Mouse (Mus musculus) midbrain, embryonic 14.5 days (tissue): Measurements from ENCODE around the gene Tmem200a. TPM values are rescaled to one million over a fixed set of nuclear protein-coding genes. Genes with fewer than 3 reads are reported as not detected.

Experiments used
- ATAC-seq: fragments of 200-750 bp; cut with Nextera tagmentation; 2 replicates; pipeline ENCODE4 v1.8.0; 2017; ENCODE audit warnings: moderate number of reproducible peaks, moderate library complexity; ENCODE audit not compliant: low FRiP score, low TSS enrichment
- DNase-seq: peaks from one replicate; pipeline ENCODE4 v3.0.0-alpha.2; 2015
- H3K27ac ChIP-seq: fragments of 300-500 bp; sonication (generic); replicated peaks from 2 replicates; pipeline ENCODE4 v1.5.1; 2014; ENCODE audit warnings: mild to moderate bottlenecking, low read depth, low read length, moderate library complexity
- H3K27me3 ChIP-seq: fragments of 300-500 bp; sonication (generic); 2 replicates; pipeline ENCODE4 v1.6.1; 2014; ENCODE audit warnings: low read length, control low read depth, mixed read lengths; ENCODE audit not compliant: control insufficient read depth, insufficient read depth
- H3K36me3 ChIP-seq: fragments of 300-500 bp; sonication (generic); 2 replicates; pipeline ENCODE4 v1.6.1; 2014; ENCODE audit warnings: low read length, control low read depth; ENCODE audit not compliant: control insufficient read depth, insufficient read depth
- H3K4me1 ChIP-seq: fragments of 300-500 bp; sonication (generic); 2 replicates; pipeline ENCODE4 v1.6.1; 2014; ENCODE audit warnings: mild to moderate bottlenecking, antibody characterized with exemption, low read length, control low read depth; ENCODE audit not compliant: control insufficient read depth, insufficient read depth
- H3K4me2 ChIP-seq: fragments of 300-500 bp; sonication (generic); 2 replicates; pipeline ENCODE4 v1.6.1; 2014; ENCODE audit warnings: mild to moderate bottlenecking, low read length, moderate library complexity
- H3K4me3 ChIP-seq: fragments of 300-500 bp; sonication (generic); replicated peaks from 2 replicates; pipeline ENCODE4 v1.5.1; 2014; ENCODE audit warnings: low read depth, low read length
- H3K9ac ChIP-seq: fragments of 300-500 bp; sonication (generic); replicated peaks from 2 replicates; pipeline ENCODE4 v1.6.1; 2014; ENCODE audit warnings: mild to moderate bottlenecking, low read length, moderate library complexity
- H3K9me3 ChIP-seq: fragments of 300-500 bp; sonication (generic); 2 replicates; pipeline ENCODE4 v1.6.1; 2016; ENCODE audit warnings: low read length, control low read depth, mixed read lengths; ENCODE audit not compliant: control insufficient read depth
- WGBS: fragments of 180-500 bp; shearing (Covaris S2); extraction: QIAGEN DNeasy Blood & Tissue Kit; methylation state at CpG from one replicate; pipeline ENCODE4 v1.1.7; 2014; 5-methylcytosine and 5-hydroxymethylcytosine counted together
- polyA plus RNA-seq: library from polyadenylated mRNA; unstranded; fragments of >200 nt; fragmentation: Nextera tagmentation; extraction: Ambion mirVana; gene quantifications from 2 replicates; pipeline ENCODE4 v1.2.1, GENCODE M21; 2014

Gene Tmem200a
- polyA plus RNA-seq, 1 experiment from 2014 or later: 37.7 TPM

DNA sequence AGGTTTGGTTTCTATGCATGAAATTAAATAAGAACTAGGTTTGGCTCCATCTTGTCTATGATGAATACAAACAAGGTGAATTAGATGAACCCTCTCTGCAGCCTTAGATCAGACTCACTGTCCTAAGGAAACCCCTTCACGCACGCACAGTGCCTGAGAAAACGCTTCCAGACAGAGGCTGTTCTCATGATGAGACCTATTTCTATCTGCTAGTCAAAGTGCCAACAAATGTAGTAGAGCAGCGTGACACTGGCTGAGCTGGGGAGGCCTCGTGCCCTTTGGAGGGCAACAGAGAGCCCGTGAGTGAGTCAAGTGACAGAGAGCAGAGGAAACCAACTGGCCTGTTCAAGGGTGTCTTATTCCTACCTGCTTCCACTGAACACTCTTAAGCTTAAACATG lies 73.4 kb downstream of the Tmem200a start:
- Histone ChIP-seq H3K4me3 (no peak overlapping the region), H3K27me3 (no peaks in the 10 kb centered on the region), H3K27ac (no peak overlapping the region), H3K9me3 (no peaks in the 10 kb centered on the region), H3K9ac (no peak overlapping the region), H3K4me2 (no peak overlapping the region), H3K4me1 (no peaks in the 10 kb centered on the region), H3K36me3 (no peaks in the 10 kb centered on the region)
- DNase-seq (no peak), ATAC-seq (no peak)
- WGBS: 88% methylated on average over 6 of the region's 6 CpGs

DNA sequence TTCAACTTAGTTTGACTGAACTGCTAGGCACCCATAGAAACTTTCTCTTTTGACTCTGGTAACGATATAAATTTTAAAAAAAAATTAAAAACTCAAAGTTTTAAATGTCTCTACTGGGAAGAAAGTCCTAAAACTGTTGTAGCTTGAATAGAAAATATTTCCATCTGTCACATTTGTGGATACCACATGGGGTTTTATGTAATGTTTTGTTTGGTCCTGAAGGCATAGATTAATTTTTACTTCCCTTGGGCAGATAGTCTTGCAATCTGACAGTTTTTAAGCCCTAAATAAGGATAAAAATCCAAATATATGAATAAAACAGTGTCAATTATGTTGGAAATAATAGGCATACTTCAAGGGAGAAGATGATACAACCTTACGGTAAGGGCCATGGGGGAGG lies 78.0 kb downstream of the Tmem200a start:
- H3K36me3 ChIP-seq: no peaks in the 10 kb centered on the region
- H3K27me3 ChIP-seq: no peaks in the 10 kb centered on the region
- H3K4me2 ChIP-seq: no peak overlapping the region
- H3K27ac ChIP-seq: no peak overlapping the region
- no peak overlapping the region for H3K9ac ChIP-seq
- ATAC-seq: no peak
- 96% methylated on average over 2 of the region's 2 CpGs for WGBS
- no peaks in the 10 kb centered on the region for H3K9me3 ChIP-seq
- DNase-seq: no peak
- H3K4me1 ChIP-seq: no peaks in the 10 kb centered on the region
- no peak overlapping the region for H3K4me3 ChIP-seq

- Histone ChIP-seq H3K4me2 (no peak overlapping the region), H3K27ac (no peak overlapping the region), H3K4me3 (no peak overlapping the region), H3K27me3 (no peaks in the 10 kb centered on the region), H3K4me1 (no peaks in the 10 kb centered on the region), H3K9ac (no peak overlapping the region), H3K9me3 (no peaks in the 10 kb centered on the region), H3K36me3 (no peaks in the 10 kb centered on the region)
- no peak for ATAC-seq
- peak; percentile 15 for DNase-seq
- WGBS: 74% methylated on average over 5 of the region's 5 CpGs
These were observed 79.4 kb downstream of the Tmem200a start for GRCm38 (mm10) chr10:25999291-25999930.

GRCm38 (mm10) chr10:25984056-25984455 lies 94.8 kb downstream of the Tmem200a start:
- Histone ChIP-seq H3K27ac (no peak overlapping the region), H3K9ac (no peak overlapping the region), H3K4me1 (no peaks in the 10 kb centered on the region), H3K4me3 (no peak overlapping the region), H3K36me3 (no peaks in the 10 kb centered on the region), H3K9me3 (no peaks in the 10 kb centered on the region), H3K27me3 (no peaks in the 10 kb centered on the region), H3K4me2 (no peak overlapping the region)
- DNase-seq (no peak), ATAC-seq (no peak)
- 56% methylated on average over 2 of the region's 2 CpGs for WGBS

DNA sequence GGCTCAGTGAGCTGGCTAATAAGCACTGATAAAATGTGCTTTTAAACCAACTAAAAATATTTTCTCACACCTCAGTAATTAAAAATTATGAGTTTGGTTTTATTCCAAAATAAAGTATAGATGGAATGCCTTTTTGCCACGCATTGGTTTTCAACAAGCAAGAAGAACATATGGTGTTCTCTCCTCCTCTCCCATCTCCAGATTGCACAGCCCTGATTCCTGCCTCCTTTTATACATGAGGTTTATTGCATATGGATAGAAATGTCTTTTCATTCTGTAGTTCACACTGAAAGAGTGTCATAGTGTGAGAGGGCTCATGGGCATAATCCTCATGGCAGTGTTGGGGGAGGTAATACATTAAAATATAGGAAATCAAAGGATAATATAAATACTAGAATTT lies 96.2 kb downstream of the Tmem200a start:
- 83% methylated on average over 1 of the region's 1 CpGs for WGBS
- no peaks in the 10 kb centered on the region for H3K36me3 ChIP-seq
- no peaks in the 10 kb centered on the region for H3K9me3 ChIP-seq
- no peak overlapping the region for H3K9ac ChIP-seq
- no peak overlapping the region for H3K27ac ChIP-seq
- no peak overlapping the region for H3K4me3 ChIP-seq
- DNase-seq (no peak), ATAC-seq (no peak)
- H3K27me3 ChIP-seq: no peaks in the 10 kb centered on the region
- no peaks in the 10 kb centered on the region for H3K4me1 ChIP-seq
- no peak overlapping the region for H3K4me2 ChIP-seq

GRCm38 (mm10) chr10:25962863-25963262 lies 116.0 kb downstream of the Tmem200a start:
- no peak overlapping the region for H3K4me2 ChIP-seq
- H3K27ac ChIP-seq: no peak overlapping the region
- H3K9ac ChIP-seq: no peak overlapping the region
- 67% methylated on average over 4 of the region's 4 CpGs for WGBS
- no peaks in the 10 kb centered on the region for H3K9me3 ChIP-seq
- no peaks in the 10 kb centered on the region for H3K36me3 ChIP-seq
- no peaks in the 10 kb centered on the region for H3K27me3 ChIP-seq
- peak; percentile 20 for DNase-seq
- H3K4me3 ChIP-seq: no peak overlapping the region
- no peaks in the 10 kb centered on the region for H3K4me1 ChIP-seq
- ATAC-seq: no peak

- no peaks in the 10 kb centered on the region for H3K36me3 ChIP-seq
- WGBS: 90% methylated on average over 2 of the region's 2 CpGs
- no peak overlapping the region for H3K4me2 ChIP-seq
- ATAC-seq: no peak
- no peak overlapping the region for H3K9ac ChIP-seq
- H3K9me3 ChIP-seq: no peaks in the 10 kb centered on the region
- H3K27ac ChIP-seq: no peak overlapping the region
- DNase-seq: no peak
- H3K4me1 ChIP-seq: no peaks in the 10 kb centered on the region
- no peaks in the 10 kb centered on the region for H3K27me3 ChIP-seq
- no peak overlapping the region for H3K4me3 ChIP-seq
These were observed 117.8 kb downstream of the Tmem200a start for GRCm38 (mm10) chr10:25961066-25961465.

- no peak overlapping the region for H3K4me2 ChIP-seq
- no peaks in the 10 kb centered on the region for H3K36me3 ChIP-seq
- no peaks in the 10 kb centered on the region for H3K9me3 ChIP-seq
- no peak overlapping the region for H3K4me3 ChIP-seq
- ATAC-seq (no peak), DNase-seq (no peak)
- no peak overlapping the region for H3K9ac ChIP-seq
- H3K27ac ChIP-seq: no peak overlapping the region
- 37% methylated on average over 3 of the region's 3 CpGs for WGBS
- no peaks in the 10 kb centered on the region for H3K4me1 ChIP-seq
- no peaks in the 10 kb centered on the region for H3K27me3 ChIP-seq
These were observed 119.8 kb downstream of the Tmem200a start for GRCm38 (mm10) chr10:25958762-25959753.
